Mouse (Mus musculus) forebrain, embryonic 10.5 days (tissue): ENCODE results near the gene Sspn. TPM values are rescaled to one million over a fixed set of nuclear protein-coding genes. Genes with fewer than 3 reads are reported as not detected.

Source experiments
- DNase-seq: peaks from one replicate; pipeline ENCODE4 v3.0.0-alpha.2; 2017; ENCODE audit warnings: low spot score; ENCODE audit errors: extremely low spot score
- H3K27ac ChIP-seq: fragments of 300-500 bp; sonication (generic); 2 replicates; pipeline ENCODE4 v1.5.1; 2016; ENCODE audit warnings: mild to moderate bottlenecking
- H3K27me3 ChIP-seq: fragments of 300-500 bp; sonication (generic); 2 replicates; pipeline ENCODE4 v1.6.1; 2016; ENCODE audit warnings: mild to moderate bottlenecking; ENCODE audit not compliant: poor library complexity, severe bottlenecking
- H3K36me3 ChIP-seq: fragments of 300-500 bp; sonication (generic); replicated peaks from 2 replicates; pipeline ENCODE4 v1.6.1; 2016; ENCODE audit warnings: mild to moderate bottlenecking, moderate library complexity
- H3K4me1 ChIP-seq: fragments of 300-500 bp; sonication (generic); 2 replicates; pipeline ENCODE4 v1.6.1; 2016
- H3K4me3 ChIP-seq: fragments of 300-500 bp; sonication (generic); 2 replicates; pipeline ENCODE4 v1.5.1; 2016; ENCODE audit warnings: mild to moderate bottlenecking, moderate library complexity
- H3K9me3 ChIP-seq: fragments of 300-500 bp; sonication (generic); 2 replicates; pipeline ENCODE4 v1.6.1; 2016; ENCODE audit warnings: mild to moderate bottlenecking, moderate library complexity
- WGBS: fragments of 180-500 bp; shearing (Covaris S2); methylation state at CpG from one replicate; pipeline ENCODE4 v1.1.7; 2016; 5-methylcytosine and 5-hydroxymethylcytosine counted together
- polyA plus RNA-seq: library from polyadenylated mRNA; unstranded; fragments of >200 nt; fragmentation: Nextera tagmentation; extraction: Ambion mirVana; gene quantifications from 2 replicates; pipeline ENCODE4 v1.2.1, GENCODE M21; 2016

The Sspn gene
- polyA plus RNA-seq, 1 experiment from 2014 or later: 1.8 TPM

DNA sequence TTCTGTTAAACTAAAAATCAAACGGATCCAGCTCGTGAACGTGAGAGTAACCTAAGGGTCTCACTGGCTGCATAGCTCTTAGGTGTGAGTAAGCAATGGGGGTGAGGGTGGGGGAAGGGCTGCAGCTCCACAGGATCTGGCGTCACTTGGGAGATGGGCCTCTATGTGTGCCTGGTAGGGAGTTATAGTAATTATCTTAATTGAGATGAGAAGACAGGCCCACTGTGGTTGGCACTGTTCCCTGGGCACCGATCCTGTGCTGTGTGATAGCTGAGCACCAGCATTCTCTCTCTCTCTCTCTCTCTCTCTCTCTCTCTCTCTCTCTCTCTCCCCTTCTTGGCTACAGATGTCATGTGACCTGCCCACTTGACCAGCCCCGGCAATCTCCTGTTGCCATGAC is 9.4 kb downstream of the Sspn start:
- DNase-seq: no peak
- WGBS: 90% methylated on average over 6 of the region's 6 CpGs
- Histone ChIP-seq H3K4me3 (no peak overlapping the region), H3K36me3 (no peaks in the 10 kb centered on the region), H3K27me3 (no peaks in the 10 kb centered on the region), H3K27ac (no peak overlapping the region), H3K9me3 (no peaks in the 10 kb centered on the region), H3K4me1 (no peaks in the 10 kb centered on the region)

DNA sequence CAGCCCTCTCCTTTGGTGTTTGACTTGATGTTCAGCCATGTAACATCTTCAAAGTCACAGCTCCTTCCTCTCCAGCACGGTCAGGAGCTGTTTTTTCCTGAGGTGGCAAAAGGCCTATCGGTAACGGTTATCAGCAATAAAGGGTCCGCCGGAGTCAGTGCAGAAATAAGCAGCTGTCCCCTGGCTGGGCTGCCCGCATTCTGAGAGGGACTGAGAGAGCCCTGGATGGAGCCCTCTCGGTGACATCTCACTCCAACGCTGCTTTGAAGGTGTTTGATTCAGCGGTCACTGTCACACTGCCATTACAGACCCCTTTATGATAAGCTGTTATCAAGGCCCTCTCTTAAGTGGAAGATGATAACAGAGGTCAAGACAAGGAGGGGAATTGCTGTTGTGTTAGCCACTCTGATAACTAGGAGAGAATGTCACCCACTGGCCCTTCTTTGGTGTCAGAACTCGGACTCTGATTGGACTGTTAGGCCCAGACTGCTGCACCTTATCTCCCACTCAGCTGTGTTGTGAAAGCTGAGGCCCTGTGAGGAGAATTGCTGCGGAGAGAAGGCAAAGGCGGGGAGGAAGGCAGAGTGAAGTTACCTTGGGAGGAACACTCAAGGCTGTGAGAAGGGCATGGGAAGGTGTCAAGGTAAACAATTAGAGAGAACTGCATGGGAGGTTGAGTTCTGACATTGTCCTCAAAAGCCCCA is 11.0 kb downstream of the Sspn start:
- no peak for DNase-seq
- Histone ChIP-seq H3K27me3 (no peaks in the 10 kb centered on the region), H3K4me3 (no peak overlapping the region), H3K27ac (no peak overlapping the region), H3K36me3 (no peaks in the 10 kb centered on the region), H3K4me1 (no peaks in the 10 kb centered on the region), H3K9me3 (no peaks in the 10 kb centered on the region)
- 86% methylated on average over 12 of the region's 12 CpGs for WGBS

DNA sequence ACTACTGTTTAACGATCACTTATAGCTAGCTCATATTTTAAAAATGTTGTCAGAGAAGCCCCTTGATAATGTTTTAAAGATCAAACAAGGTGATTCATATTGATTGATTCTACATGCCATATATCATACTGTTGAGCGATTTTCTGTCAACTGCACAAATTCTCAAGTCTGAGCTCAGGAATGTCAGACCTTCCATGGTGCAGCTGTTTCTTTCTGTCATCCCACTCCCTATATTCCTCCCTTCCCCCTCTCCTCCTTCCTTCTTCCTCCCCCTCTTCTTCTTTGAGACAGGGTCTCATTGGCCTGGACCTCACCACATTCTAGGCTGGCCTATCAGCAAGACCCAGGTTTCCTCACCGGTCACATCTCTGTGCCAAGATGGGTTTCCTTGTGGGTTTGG is 12.0 kb downstream of the Sspn start:
- no peaks in the 10 kb centered on the region for H3K27me3 ChIP-seq
- H3K27ac ChIP-seq: no peak overlapping the region
- no peak overlapping the region for H3K4me3 ChIP-seq
- WGBS: 90% methylated on average over 3 of the region's 3 CpGs
- H3K4me1 ChIP-seq: peaks cover 4% of the 10 kb centered on the region
- H3K36me3 ChIP-seq: no peaks in the 10 kb centered on the region
- no peak for DNase-seq
- no peaks in the 10 kb centered on the region for H3K9me3 ChIP-seq

DNA sequence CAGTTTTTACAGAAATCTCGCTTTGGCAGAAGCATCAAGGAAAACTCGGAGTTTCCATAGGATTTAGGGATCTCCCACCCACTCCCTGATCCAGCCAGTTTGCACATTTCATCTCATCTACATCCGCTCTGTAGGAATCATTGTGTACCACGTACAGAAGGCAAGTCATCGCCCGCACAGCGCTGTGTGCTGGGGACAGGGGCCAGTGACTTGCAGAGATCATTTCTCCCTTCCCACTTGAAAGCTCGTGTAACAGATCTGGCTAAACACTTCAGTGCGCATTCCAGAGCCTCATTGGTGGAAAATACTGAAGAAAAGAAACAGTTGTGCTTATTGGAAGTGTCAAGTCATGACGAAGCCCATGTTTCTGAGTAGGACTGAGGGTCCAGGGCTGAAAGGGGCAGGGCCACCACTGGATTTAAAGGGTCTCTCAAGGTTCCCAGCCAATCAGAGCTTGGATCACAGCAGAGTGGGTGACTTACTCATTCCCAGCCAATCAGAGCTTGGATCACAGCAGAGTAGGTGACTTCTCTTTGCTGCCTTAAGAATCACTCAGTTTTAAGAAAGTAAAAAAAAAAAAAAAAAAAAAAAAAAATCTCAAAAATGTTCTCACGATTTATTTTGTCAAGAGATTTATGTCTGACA is 14.4 kb downstream of the Sspn start:
- Histone ChIP-seq H3K27ac (no peak overlapping the region), H3K4me1 (peaks cover 12% of the 10 kb centered on the region), H3K36me3 (no peaks in the 10 kb centered on the region), H3K9me3 (no peaks in the 10 kb centered on the region), H3K4me3 (no peak overlapping the region), H3K27me3 (no peaks in the 10 kb centered on the region)
- WGBS: 89% methylated on average over 11 of the region's 11 CpGs
- DNase-seq: no peak

DNA sequence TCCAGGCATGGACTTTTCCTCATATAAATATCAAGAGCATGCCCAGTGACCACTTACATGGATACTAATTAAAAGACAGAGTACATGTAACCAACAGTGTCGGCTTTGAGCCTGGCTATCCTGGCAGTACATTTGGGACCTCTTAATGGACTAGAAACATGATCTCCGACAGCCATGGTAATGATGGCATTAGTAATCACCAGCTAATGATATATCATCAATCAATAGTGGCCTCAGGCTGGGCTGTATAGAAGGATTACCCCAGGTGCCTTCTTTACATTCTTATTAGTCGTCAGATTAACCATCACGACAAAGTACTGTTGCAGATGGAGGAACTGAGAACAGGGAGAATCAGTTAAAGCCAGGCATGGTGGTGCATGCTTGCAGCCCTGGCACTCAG is 17.6 kb downstream of the Sspn start:
- no peak for DNase-seq
- WGBS: 49% methylated on average over 4 of the region's 4 CpGs
- Histone ChIP-seq H3K36me3 (no peaks in the 10 kb centered on the region), H3K9me3 (no peaks in the 10 kb centered on the region), H3K27me3 (no peaks in the 10 kb centered on the region), H3K4me3 (no peak overlapping the region), H3K4me1 (peaks cover 22% of the 10 kb centered on the region), H3K27ac (no peak overlapping the region)

DNA sequence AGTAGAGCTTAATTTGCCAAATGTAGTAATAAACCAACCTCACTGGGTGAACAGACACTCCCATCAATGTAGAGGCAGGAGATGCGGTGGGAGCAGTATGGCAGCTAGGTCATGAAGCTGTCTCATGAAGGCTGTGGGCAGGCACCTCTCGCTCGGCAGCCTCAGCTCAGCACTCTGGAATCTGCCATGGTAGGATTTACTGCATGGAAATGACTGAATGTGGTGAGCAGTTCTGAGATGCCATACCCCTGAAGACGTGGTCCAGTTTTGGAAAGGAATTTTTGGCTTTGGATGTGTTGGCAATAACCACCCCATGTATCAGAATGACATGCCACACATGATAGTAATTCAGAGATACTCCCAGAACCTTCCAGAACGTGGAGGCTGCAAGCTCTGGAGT is 19.2 kb downstream of the Sspn start:
- no peak overlapping the region for H3K27ac ChIP-seq
- no peaks in the 10 kb centered on the region for H3K9me3 ChIP-seq
- H3K36me3 ChIP-seq: no peaks in the 10 kb centered on the region
- WGBS: 92% methylated on average over 5 of the region's 5 CpGs
- H3K4me3 ChIP-seq: no peak overlapping the region
- H3K4me1 ChIP-seq: peaks cover 22% of the 10 kb centered on the region
- no peak for DNase-seq
- H3K27me3 ChIP-seq: no peaks in the 10 kb centered on the region

DNA sequence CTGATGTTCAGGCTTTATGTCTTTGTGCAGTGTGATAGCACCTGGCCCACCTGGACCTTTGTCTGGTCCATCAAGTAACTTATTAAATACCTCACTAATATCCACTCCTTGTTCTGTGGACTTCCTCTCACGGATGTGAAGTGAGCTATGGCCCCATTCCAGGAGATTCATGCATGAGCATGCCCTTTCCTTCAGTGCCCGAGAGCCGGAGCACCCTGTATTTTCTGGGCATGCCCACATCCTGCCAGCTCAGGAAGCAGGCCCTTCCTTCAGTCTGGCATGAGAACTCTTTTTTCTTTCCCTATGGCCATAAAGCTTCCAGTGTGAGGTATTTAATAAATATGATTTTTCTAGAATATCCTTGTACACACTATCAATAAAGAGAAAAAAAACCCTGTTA is 21.2 kb downstream of the Sspn start:
- no peaks in the 10 kb centered on the region for H3K9me3 ChIP-seq
- no peak overlapping the region for H3K4me3 ChIP-seq
- H3K36me3 ChIP-seq: no peaks in the 10 kb centered on the region
- H3K4me1 ChIP-seq: peaks cover 24% of the 10 kb centered on the region
- H3K27me3 ChIP-seq: no peaks in the 10 kb centered on the region
- 92% methylated on average over 3 of the region's 3 CpGs for WGBS
- no peak overlapping the region for H3K27ac ChIP-seq
- no peak for DNase-seq

DNA sequence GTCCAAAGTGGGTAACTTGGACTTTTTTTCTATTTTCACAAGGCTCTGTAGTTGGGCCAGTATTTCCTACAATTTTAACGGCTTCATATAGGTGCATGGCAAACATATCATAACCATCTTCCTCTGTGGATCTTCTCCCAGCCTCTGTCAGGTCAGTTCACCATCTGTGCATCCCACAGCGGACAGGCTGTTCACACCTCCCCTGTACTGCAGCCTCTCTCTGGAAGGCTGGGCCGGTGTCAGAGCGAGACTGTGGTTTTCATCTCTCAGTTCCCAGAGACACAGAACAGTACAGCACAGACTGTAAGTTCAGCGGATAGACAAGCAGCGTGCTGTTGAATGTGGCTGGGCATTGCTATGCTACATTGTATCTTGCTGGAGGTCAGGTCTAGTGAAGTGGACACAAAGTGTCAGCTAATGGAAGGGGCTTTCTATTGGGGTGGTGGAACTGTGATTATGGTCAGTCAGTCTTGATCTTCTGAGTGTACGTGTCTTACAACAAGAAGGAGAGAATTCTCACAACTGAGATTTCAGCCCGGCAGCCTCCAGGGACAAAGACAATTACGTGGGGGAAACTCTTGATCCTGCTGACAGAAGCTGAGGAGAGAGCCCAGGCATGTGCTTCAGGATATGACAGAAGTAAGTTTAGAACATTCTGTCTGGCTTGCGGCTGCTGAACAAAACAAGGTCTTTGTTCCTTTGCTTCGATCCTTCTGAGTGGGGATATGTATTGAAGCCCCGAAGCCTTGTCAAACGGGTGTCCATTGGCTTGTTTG is 21.9 kb downstream of the Sspn start:
- Histone ChIP-seq H3K36me3 (no peaks in the 10 kb centered on the region), H3K4me3 (no peak overlapping the region), H3K4me1 (peaks cover 28% of the 10 kb centered on the region), H3K9me3 (no peaks in the 10 kb centered on the region), H3K27ac (no peak overlapping the region), H3K27me3 (no peaks in the 10 kb centered on the region)
- 78% methylated on average over 13 of the region's 13 CpGs for WGBS
- DNase-seq: no peak

DNA sequence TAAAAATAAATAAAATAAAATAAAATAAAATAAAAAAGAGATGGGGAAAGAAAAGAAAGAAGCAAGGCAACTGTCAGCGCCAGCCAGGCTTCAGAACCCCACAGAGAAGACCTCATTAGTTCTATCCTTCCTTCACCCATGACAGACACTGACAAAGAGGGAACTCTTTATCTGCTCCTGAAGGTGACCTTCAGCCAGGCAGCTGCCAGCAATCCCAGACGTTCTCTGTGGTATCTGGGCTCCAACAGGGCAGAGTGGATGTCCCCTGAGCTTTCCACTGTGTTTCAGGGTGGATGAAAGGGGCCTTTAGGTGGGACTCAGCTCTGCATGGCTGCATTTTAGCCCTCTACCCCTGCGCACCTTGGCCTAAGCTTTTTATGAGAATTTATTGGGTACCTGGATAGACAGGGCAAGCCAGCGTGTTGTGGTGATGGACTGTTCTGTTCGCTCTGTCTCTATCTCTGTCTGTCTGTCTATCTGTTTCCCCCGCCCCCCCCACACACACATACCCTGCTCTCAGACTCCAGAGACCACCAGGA is 26.1 kb downstream of the Sspn start:
- no peak overlapping the region; the same call in 1 of the 2 replicates for H3K27ac ChIP-seq
- 72% methylated on average over 6 of the region's 6 CpGs for WGBS
- DNase-seq: no peak
- H3K27me3 ChIP-seq: no peaks in the 10 kb centered on the region
- H3K4me3 ChIP-seq: no peak overlapping the region
- peaks cover 20% of the 10 kb centered on the region for H3K4me1 ChIP-seq
- H3K9me3 ChIP-seq: no peaks in the 10 kb centered on the region
- no peaks in the 10 kb centered on the region for H3K36me3 ChIP-seq

DNA sequence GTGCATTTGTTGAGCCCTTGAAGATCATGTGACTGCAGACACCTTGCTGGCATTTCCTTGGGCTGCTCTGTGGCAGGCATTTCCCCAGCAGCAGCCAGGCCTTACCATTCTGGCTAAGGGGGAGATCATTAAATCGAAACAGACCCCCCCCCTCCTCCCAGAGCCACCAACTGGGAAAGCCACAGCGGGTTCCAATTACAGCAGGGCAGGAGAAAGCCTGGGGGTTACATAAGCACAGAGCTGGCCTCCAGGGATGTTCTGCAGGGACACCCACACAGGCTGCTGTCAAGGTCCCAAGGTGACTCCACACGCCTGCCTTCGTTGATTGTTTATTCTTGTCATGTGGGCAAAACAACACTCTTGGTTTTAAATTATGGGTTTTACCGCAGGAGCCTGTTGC is 26.6 kb downstream of the Sspn start:
- Histone ChIP-seq H3K36me3 (no peaks in the 10 kb centered on the region), H3K27ac (no peak overlapping the region; the same call in 1 of the 2 replicates), H3K4me3 (no peak overlapping the region), H3K4me1 (peaks cover 20% of the 10 kb centered on the region), H3K27me3 (no peaks in the 10 kb centered on the region), H3K9me3 (no peaks in the 10 kb centered on the region)
- DNase-seq: no peak
- WGBS: 43% methylated on average over 5 of the region's 5 CpGs

DNA sequence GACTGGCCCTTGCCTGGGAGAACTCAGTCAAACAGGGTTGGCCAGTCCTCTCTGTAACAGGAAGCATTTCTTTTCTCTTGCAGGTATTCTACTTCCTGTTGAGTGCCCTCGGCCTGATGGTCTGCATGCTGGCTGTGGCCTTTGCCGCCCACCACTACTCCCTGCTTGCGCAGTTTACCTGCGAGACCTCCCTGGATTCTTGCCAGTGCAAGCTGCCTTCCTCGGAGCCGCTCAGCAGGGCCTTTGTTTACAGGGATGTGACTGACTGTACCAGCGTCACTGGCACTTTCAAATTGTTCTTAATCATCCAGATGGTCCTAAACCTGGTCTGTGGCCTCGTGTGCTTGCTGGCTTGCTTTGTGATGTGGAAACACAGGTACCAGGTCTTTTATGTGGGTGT is 29.6 kb downstream of the Sspn start:
- 69% methylated on average over 8 of the region's 8 CpGs for WGBS
- Histone ChIP-seq H3K36me3 (no peaks in the 10 kb centered on the region), H3K4me1 (peaks cover 11% of the 10 kb centered on the region), H3K27ac (no peak overlapping the region), H3K27me3 (no peaks in the 10 kb centered on the region), H3K9me3 (no peaks in the 10 kb centered on the region; the same call in 1 of the 2 replicates), H3K4me3 (no peak overlapping the region)
- no peak for DNase-seq

DNA sequence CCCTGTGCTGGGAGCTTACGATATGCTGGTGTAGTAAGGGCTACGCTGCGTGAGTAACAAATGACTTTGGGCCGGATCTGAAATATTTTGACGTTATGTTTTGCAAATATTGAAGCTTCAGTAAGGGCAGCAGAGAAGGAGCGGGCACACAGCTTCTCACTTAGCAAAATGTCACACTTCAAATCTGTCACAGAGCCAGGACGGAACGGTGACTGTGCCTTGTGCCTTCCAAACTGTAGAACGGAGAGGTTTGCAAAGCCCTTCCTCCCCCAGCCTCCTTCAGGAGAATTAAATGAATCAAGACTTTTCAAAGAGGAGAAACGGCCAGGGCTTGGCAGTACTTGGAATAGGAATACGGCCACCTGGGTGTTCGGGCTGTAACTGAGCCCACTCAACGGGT is 32.5 kb downstream of the Sspn start:
- Histone ChIP-seq H3K36me3 (no peaks in the 10 kb centered on the region), H3K4me3 (no peak overlapping the region), H3K4me1 (no peaks in the 10 kb centered on the region; the same call in 1 of the 2 replicates), H3K9me3 (no peaks in the 10 kb centered on the region; the same call in 1 of the 2 replicates), H3K27me3 (no peaks in the 10 kb centered on the region), H3K27ac (no peak overlapping the region)
- WGBS: 92% methylated on average over 13 of the region's 13 CpGs
- DNase-seq: no peak

DNA sequence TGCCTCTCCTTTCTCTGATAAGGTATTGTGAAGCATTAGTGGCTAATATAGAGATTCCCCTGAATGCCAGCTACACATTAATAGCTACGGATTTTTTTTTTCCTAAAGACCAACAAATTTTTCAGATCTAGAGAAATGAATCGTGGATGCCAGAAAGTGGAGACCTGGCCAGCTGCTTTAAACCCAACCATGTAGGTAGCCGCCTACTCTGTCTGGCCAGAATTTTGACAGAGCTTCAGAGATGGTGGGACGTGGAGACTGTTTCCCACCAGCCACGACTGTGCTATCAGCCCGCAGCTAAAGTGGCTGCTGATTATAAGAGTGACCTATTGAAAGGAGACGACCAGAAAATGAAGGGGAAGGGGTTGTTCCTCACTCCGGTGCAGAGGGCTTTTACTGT is 36.3 kb downstream of the Sspn start:
- DNase-seq: no peak
- H3K27ac ChIP-seq: no peak overlapping the region
- WGBS: 82% methylated on average over 8 of the region's 8 CpGs
- no peaks in the 10 kb centered on the region; the same call in 1 of the 2 replicates for H3K4me1 ChIP-seq
- H3K36me3 ChIP-seq: no peaks in the 10 kb centered on the region
- no peaks in the 10 kb centered on the region; the same call in 1 of the 2 replicates for H3K9me3 ChIP-seq
- H3K4me3 ChIP-seq: no peak overlapping the region
- H3K27me3 ChIP-seq: no peaks in the 10 kb centered on the region
